Mouse (Mus musculus): ENCODE data around the gene Fgf18. TPM values are rescaled to one million over a fixed set of nuclear protein-coding genes. Genes with fewer than 3 reads are reported as not detected.

Gene Fgf18
- polyA plus RNA-seq, 1 experiment from 2014 or later: 4.3 TPM

GRCm38 (mm10) chr11:33074541-33074940 is 72.7 kb downstream of the Fgf18 start:
- H3K27me3 ChIP-seq (replicated peaks; ENCODE audit: control insufficient read depth, insufficient read depth, low read length): no peaks in the 10 kb centered on the region
- H3K9ac ChIP-seq (replicated peaks; ENCODE audit: low read depth, low read length): no peak overlapping the region
- no peaks in the 10 kb centered on the region for H3K9me3 ChIP-seq (ENCODE audit: control insufficient read depth, low read length)
- H3K4me1 ChIP-seq (replicated peaks; ENCODE audit: control insufficient read depth, insufficient read depth, low read length): peaks cover 9% of the 10 kb centered on the region; the same call in 1 of the 2 replicates
- 79% methylated on average over 7 of the region's 7 CpGs for WGBS
- no peak overlapping the region for H3K4me2 ChIP-seq (ENCODE audit: low read length)
- no peak overlapping the region for H3K4me3 ChIP-seq (replicated peaks; ENCODE audit: low read length)
- no peaks in the 10 kb centered on the region for H3K36me3 ChIP-seq (ENCODE audit: control insufficient read depth, insufficient read depth)
- no peak for ATAC-seq
- H3K27ac ChIP-seq (ENCODE audit: low read length): no peak overlapping the region

GRCm38 (mm10) chr11:33071358-33071922 is 75.8 kb downstream of the Fgf18 start:
- Histone ChIP-seq H3K9ac (replicated peaks; ENCODE audit: low read depth, low read length) (no peak overlapping the region), H3K4me2 (ENCODE audit: low read length) (no peak overlapping the region), H3K36me3 (ENCODE audit: control insufficient read depth, insufficient read depth) (no peaks in the 10 kb centered on the region), H3K27ac (ENCODE audit: low read length) (no peak overlapping the region), H3K4me1 (replicated peaks; ENCODE audit: control insufficient read depth, insufficient read depth, low read length) (peaks cover 9% of the 10 kb centered on the region; the same call in 1 of the 2 replicates), H3K4me3 (replicated peaks; ENCODE audit: low read length) (no peak overlapping the region), H3K27me3 (replicated peaks; ENCODE audit: control insufficient read depth, insufficient read depth, low read length) (no peaks in the 10 kb centered on the region), H3K9me3 (ENCODE audit: control insufficient read depth, low read length) (no peaks in the 10 kb centered on the region)
- ATAC-seq: no peak
- 90% methylated on average over 5 of the region's 5 CpGs for WGBS

GRCm38 (mm10) chr11:33070520-33070919 is 76.7 kb downstream of the Fgf18 start:
- no peak overlapping the region for H3K27ac ChIP-seq (ENCODE audit: low read length)
- no peak overlapping the region for H3K4me3 ChIP-seq (replicated peaks; ENCODE audit: low read length)
- peak; percentile 90 for ATAC-seq
- H3K27me3 ChIP-seq (replicated peaks; ENCODE audit: control insufficient read depth, insufficient read depth, low read length): no peaks in the 10 kb centered on the region
- H3K36me3 ChIP-seq (ENCODE audit: control insufficient read depth, insufficient read depth): no peaks in the 10 kb centered on the region
- H3K9ac ChIP-seq (replicated peaks; ENCODE audit: low read depth, low read length): no peak overlapping the region
- 22% methylated on average over 6 of the region's 6 CpGs for WGBS
- H3K4me2 ChIP-seq (ENCODE audit: low read length): no peak overlapping the region
- peaks cover 7% of the 10 kb centered on the region; the same call in 1 of the 2 replicates for H3K4me1 ChIP-seq (replicated peaks; ENCODE audit: control insufficient read depth, insufficient read depth, low read length)
- H3K9me3 ChIP-seq (ENCODE audit: control insufficient read depth, low read length): no peaks in the 10 kb centered on the region

Other genes starting within 250 kb of the Fgf18 start
- 479 and 511 TPM in 2 replicates for gene Npm1, start 15.8 kb upstream of the Fgf18 start, polyA plus RNA-seq (2015; fragmentation: Nextera tagmentation; extraction: Ambion mirVana)
- not detected in 2 replicates for gene Tlx3, start 56.2 kb upstream of the Fgf18 start, polyA plus RNA-seq (2015; fragmentation: Nextera tagmentation; extraction: Ambion mirVana)
- gene Gm12117, start 129.3 kb upstream of the Fgf18 start, polyA plus RNA-seq (2015; fragmentation: Nextera tagmentation; extraction: Ambion mirVana): not detected in 2 replicates

All from forebrain, embryonic 16.5 days (tissue).